Mouse (Mus musculus): ENCODE data around the gene Crisp2. TPM values are rescaled to one million over a fixed set of nuclear protein-coding genes. Genes with fewer than 3 reads are reported as not detected.
A peak's percentile ranks its signal among the peaks of the same experiment; 100 is the strongest.

The Crisp2 gene
- polyA plus RNA-seq, 1 experiment from 2014 or later: not detected

- no peaks in the 10 kb centered on the region for H3K36me3 ChIP-seq (ENCODE audit: control insufficient read depth, insufficient read depth, low read length)
- no peaks in the 10 kb centered on the region for H3K27me3 ChIP-seq (ENCODE audit: control insufficient read depth, insufficient read depth, low read length)
- no peak overlapping the region for H3K4me3 ChIP-seq (ENCODE audit: low read depth, low read length)
- no peaks in the 10 kb centered on the region for H3K4me1 ChIP-seq (ENCODE audit: control insufficient read depth, insufficient read depth, low read length)
- ATAC-seq (ENCODE audit: insufficient number of reproducible peaks, insufficient read depth, low FRiP score, low read depth): no peak
- no peak overlapping the region for H3K4me2 ChIP-seq (replicated peaks; ENCODE audit: low read depth, low read length)
- no peak overlapping the region for H3K27ac ChIP-seq (ENCODE audit: low read length)
- 85% methylated on average over 1 of the region's 1 CpGs for WGBS
- H3K9ac ChIP-seq (replicated peaks; ENCODE audit: low read depth, low read length): no peak overlapping the region
- H3K9me3 ChIP-seq (ENCODE audit: control insufficient read depth, low read depth, low read length): no peaks in the 10 kb centered on the region
Observed at GRCm38 (mm10) chr17:40811560-40811959, 4.8 kb upstream of the Crisp2 start.

GRCm38 (mm10) chr17:40810934-40811333 lies 4.1 kb upstream of the Crisp2 start, which contains the start of gene Rhag:
Gene Rhag, plus strand, starts transcription at chr17:40811126.
- H3K4me3 ChIP-seq (ENCODE audit: low read depth, low read length): no peak within 1 kb of the TSS
- no peaks in the 10 kb centered on the region for H3K36me3 ChIP-seq (ENCODE audit: control insufficient read depth, insufficient read depth, low read length)
- ATAC-seq (ENCODE audit: insufficient number of reproducible peaks, insufficient read depth, low FRiP score, low read depth): no peak; the same call in 1 of the 2 replicates
- WGBS: 62% methylated on average over 1 of the region's 1 CpGs
- no peak within 1 kb of the TSS for H3K4me2 ChIP-seq (replicated peaks; ENCODE audit: low read depth, low read length)
- no peaks in the 10 kb centered on the region for H3K9me3 ChIP-seq (ENCODE audit: control insufficient read depth, low read depth, low read length)
- H3K4me1 ChIP-seq (ENCODE audit: control insufficient read depth, insufficient read depth, low read length): no peaks in the 10 kb centered on the region
- no peak within 1 kb of the TSS for H3K9ac ChIP-seq (replicated peaks; ENCODE audit: low read depth, low read length)
- H3K27me3 ChIP-seq (ENCODE audit: control insufficient read depth, insufficient read depth, low read length): no peaks in the 10 kb centered on the region
- H3K27ac ChIP-seq (ENCODE audit: low read length): no peak within 1 kb of the TSS

GRCm38 (mm10) chr17:40808071-40808470 lies 1.3 kb upstream of the Crisp2 start:
- H3K36me3 ChIP-seq (ENCODE audit: control insufficient read depth, insufficient read depth, low read length): no peaks in the 10 kb centered on the region
- no peak overlapping the region for H3K27ac ChIP-seq (ENCODE audit: low read length)
- H3K4me2 ChIP-seq (replicated peaks; ENCODE audit: low read depth, low read length): no peak overlapping the region
- no peak for ATAC-seq (ENCODE audit: insufficient number of reproducible peaks, insufficient read depth, low FRiP score, low read depth)
- no peaks in the 10 kb centered on the region for H3K4me1 ChIP-seq (ENCODE audit: control insufficient read depth, insufficient read depth, low read length)
- H3K4me3 ChIP-seq (ENCODE audit: low read depth, low read length): no peak overlapping the region
- H3K9ac ChIP-seq (replicated peaks; ENCODE audit: low read depth, low read length): no peak overlapping the region
- no peaks in the 10 kb centered on the region for H3K9me3 ChIP-seq (ENCODE audit: control insufficient read depth, low read depth, low read length)
- H3K27me3 ChIP-seq (ENCODE audit: control insufficient read depth, insufficient read depth, low read length): no peaks in the 10 kb centered on the region

- 55% methylated on average over 3 of the region's 3 CpGs for WGBS
- Histone ChIP-seq H3K9ac (replicated peaks; ENCODE audit: low read depth, low read length) (no peak overlapping the region), H3K4me2 (replicated peaks; ENCODE audit: low read depth, low read length) (no peak overlapping the region), H3K36me3 (ENCODE audit: control insufficient read depth, insufficient read depth, low read length) (no peaks in the 10 kb centered on the region), H3K27me3 (ENCODE audit: control insufficient read depth, insufficient read depth, low read length) (no peaks in the 10 kb centered on the region), H3K4me1 (ENCODE audit: control insufficient read depth, insufficient read depth, low read length) (no peaks in the 10 kb centered on the region), H3K9me3 (ENCODE audit: control insufficient read depth, low read depth, low read length) (no peaks in the 10 kb centered on the region), H3K27ac (ENCODE audit: low read length) (no peak overlapping the region), H3K4me3 (ENCODE audit: low read depth, low read length) (no peak overlapping the region)
- ATAC-seq (ENCODE audit: insufficient number of reproducible peaks, insufficient read depth, low FRiP score, low read depth): peak; percentile 71; the same call in 1 of the 2 replicates
Observed at GRCm38 (mm10) chr17:40806550-40806949, 253 bp downstream of the Crisp2 start.

GRCm38 (mm10) chr17:40802707-40803340 lies 4.0 kb downstream of the Crisp2 start:
- Histone ChIP-seq H3K9ac (replicated peaks; ENCODE audit: low read depth, low read length) (no peak overlapping the region), H3K27ac (ENCODE audit: low read length) (no peak overlapping the region), H3K4me1 (ENCODE audit: control insufficient read depth, insufficient read depth, low read length) (no peaks in the 10 kb centered on the region), H3K4me2 (replicated peaks; ENCODE audit: low read depth, low read length) (no peak overlapping the region), H3K4me3 (ENCODE audit: low read depth, low read length) (no peak overlapping the region), H3K36me3 (ENCODE audit: control insufficient read depth, insufficient read depth, low read length) (no peaks in the 10 kb centered on the region), H3K9me3 (ENCODE audit: control insufficient read depth, low read depth, low read length) (no peaks in the 10 kb centered on the region), H3K27me3 (ENCODE audit: control insufficient read depth, insufficient read depth, low read length) (no peaks in the 10 kb centered on the region)
- 65% methylated on average over 3 of the region's 3 CpGs for WGBS
- no peak for ATAC-seq (ENCODE audit: insufficient number of reproducible peaks, insufficient read depth, low FRiP score, low read depth)

- WGBS: 49% methylated on average over 20 of the region's 20 CpGs
- no peak overlapping the region for H3K27ac ChIP-seq (ENCODE audit: low read length)
- H3K4me1 ChIP-seq (ENCODE audit: control insufficient read depth, insufficient read depth, low read length): no peaks in the 10 kb centered on the region
- no peak overlapping the region for H3K4me3 ChIP-seq (ENCODE audit: low read depth, low read length)
- H3K27me3 ChIP-seq (ENCODE audit: control insufficient read depth, insufficient read depth, low read length): no peaks in the 10 kb centered on the region
- ATAC-seq (ENCODE audit: insufficient number of reproducible peaks, insufficient read depth, low FRiP score, low read depth): peak; percentile 33; the same call in 1 of the 2 replicates
- H3K4me2 ChIP-seq (replicated peaks; ENCODE audit: low read depth, low read length): no peak overlapping the region
- no peaks in the 10 kb centered on the region for H3K9me3 ChIP-seq (ENCODE audit: control insufficient read depth, low read depth, low read length)
- no peak overlapping the region for H3K9ac ChIP-seq (replicated peaks; ENCODE audit: low read depth, low read length)
- H3K36me3 ChIP-seq (ENCODE audit: control insufficient read depth, insufficient read depth, low read length): no peaks in the 10 kb centered on the region
Observed at GRCm38 (mm10) chr17:40793921-40794854, 12.6 kb downstream of the Crisp2 start.

- Histone ChIP-seq H3K9ac (replicated peaks; ENCODE audit: low read depth, low read length) (no peak overlapping the region), H3K27ac (ENCODE audit: low read length) (no peak overlapping the region), H3K36me3 (ENCODE audit: control insufficient read depth, insufficient read depth, low read length) (no peaks in the 10 kb centered on the region), H3K27me3 (ENCODE audit: control insufficient read depth, insufficient read depth, low read length) (no peaks in the 10 kb centered on the region), H3K4me3 (ENCODE audit: low read depth, low read length) (no peak overlapping the region), H3K4me1 (ENCODE audit: control insufficient read depth, insufficient read depth, low read length) (no peaks in the 10 kb centered on the region), H3K4me2 (replicated peaks; ENCODE audit: low read depth, low read length) (no peak overlapping the region), H3K9me3 (ENCODE audit: control insufficient read depth, low read depth, low read length) (no peaks in the 10 kb centered on the region)
- ATAC-seq (ENCODE audit: insufficient number of reproducible peaks, insufficient read depth, low FRiP score, low read depth): no peak
Observed at GRCm38 (mm10) chr17:40789877-40790276, 16.9 kb downstream of the Crisp2 start.

GRCm38 (mm10) chr17:40767120-40767519 lies 39.7 kb downstream of the Crisp2 start:
- H3K9ac ChIP-seq (replicated peaks; ENCODE audit: low read depth, low read length): no peak overlapping the region
- H3K4me3 ChIP-seq (ENCODE audit: low read depth, low read length): no peak overlapping the region
- H3K9me3 ChIP-seq (ENCODE audit: control insufficient read depth, low read depth, low read length): no peaks in the 10 kb centered on the region; the same call in 1 of the 2 replicates
- 76% methylated on average over 1 of the region's 1 CpGs for WGBS
- no peak overlapping the region for H3K4me2 ChIP-seq (replicated peaks; ENCODE audit: low read depth, low read length)
- H3K27ac ChIP-seq (ENCODE audit: low read length): no peak overlapping the region
- H3K36me3 ChIP-seq (ENCODE audit: control insufficient read depth, insufficient read depth, low read length): no peaks in the 10 kb centered on the region
- no peaks in the 10 kb centered on the region for H3K4me1 ChIP-seq (ENCODE audit: control insufficient read depth, insufficient read depth, low read length)
- H3K27me3 ChIP-seq (ENCODE audit: control insufficient read depth, insufficient read depth, low read length): no peaks in the 10 kb centered on the region
- no peak for ATAC-seq (ENCODE audit: insufficient number of reproducible peaks, insufficient read depth, low FRiP score, low read depth)

Data from stomach, embryonic 14.5 days (tissue).